Mouse (Mus musculus) kidney, adult 2 months (tissue): ENCODE measurements around the gene Rnase11.

Experiments
- CTCF ChIP-seq: fragments of 200-500 bp; conservative IDR thresholded peaks from 2 replicates; pipeline ENCODE4 v1.5.1; 2011; ENCODE audit warnings: low read depth, mild to moderate bottlenecking, control low read depth, low read length, moderate library complexity, mixed read lengths; ENCODE audit not compliant: insufficient read depth, insufficient read length
- POLR2A ChIP-seq: fragments of 200-500 bp; IDR thresholded peaks from one replicate; pipeline ENCODE4 v1.6.1; 2011; ENCODE audit warnings: low read depth, low read length, control low read depth

- no peak for TF ChIP-seq CTCF
- no peak for TF ChIP-seq POLR2A
Measured at GRCm38 (mm10) chr14:51047846-51048245, 2.1 kb downstream of the Rnase11 start.
